Mouse (Mus musculus) embryo, embryonic 11.5 days (tissue): ENCODE measurements around the gene Ip6k2.

Experiments used
- DNase-seq: peaks from one replicate; pipeline ENCODE4 v3.0.0-alpha.2; 2012; ENCODE audit warnings: low read depth, low spot score

The Ip6k2 gene

DNA sequence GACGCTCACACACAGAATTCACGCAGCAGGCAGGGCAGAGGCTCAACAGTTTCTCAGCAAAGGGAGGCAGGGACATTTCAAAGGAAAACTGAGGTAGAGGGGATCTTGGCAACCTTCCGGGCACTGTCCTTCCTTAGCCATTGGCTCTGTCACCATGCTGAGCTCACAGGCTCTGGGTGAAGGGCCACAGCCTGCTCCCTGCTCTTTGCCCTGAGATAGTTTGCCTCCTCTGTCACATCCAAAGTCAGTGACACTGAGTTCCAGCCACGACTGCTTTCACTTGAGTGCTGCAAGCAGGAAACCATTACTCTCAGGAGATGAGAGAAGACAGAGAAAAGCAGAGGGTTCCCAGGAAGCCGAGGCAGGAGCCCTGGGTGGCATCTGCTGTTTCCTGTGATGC lies 36.5 kb downstream of the Ip6k2 start:
- no peak for DNase-seq

DNA sequence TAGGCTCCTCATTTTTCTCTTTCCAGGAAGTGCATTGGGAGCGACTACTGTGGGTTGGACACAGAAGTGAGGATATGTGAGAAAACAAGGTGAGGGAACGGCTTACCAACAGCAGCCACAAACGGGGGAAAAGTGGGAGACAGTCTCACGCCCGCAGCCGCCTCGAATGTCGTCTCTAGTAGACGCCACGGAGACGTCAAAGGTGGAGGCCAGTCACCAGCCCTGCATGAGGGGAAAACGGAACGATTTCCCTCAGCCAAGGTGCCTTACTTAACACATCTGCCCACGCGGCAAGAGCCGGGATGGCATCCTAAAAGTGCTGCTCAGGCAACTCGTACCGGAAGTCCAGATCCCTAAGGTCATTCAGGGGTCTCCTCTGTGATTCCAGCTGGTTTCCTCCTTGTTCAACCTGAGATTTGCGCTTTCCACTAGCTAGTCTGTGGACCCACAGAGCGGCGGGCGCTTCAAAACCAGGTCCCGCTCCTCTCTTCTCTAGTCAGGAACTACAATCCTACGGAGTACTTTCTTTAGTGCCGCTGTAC lies 40.6 kb downstream of the Ip6k2 start:
- DNase-seq = no peak

DNA sequence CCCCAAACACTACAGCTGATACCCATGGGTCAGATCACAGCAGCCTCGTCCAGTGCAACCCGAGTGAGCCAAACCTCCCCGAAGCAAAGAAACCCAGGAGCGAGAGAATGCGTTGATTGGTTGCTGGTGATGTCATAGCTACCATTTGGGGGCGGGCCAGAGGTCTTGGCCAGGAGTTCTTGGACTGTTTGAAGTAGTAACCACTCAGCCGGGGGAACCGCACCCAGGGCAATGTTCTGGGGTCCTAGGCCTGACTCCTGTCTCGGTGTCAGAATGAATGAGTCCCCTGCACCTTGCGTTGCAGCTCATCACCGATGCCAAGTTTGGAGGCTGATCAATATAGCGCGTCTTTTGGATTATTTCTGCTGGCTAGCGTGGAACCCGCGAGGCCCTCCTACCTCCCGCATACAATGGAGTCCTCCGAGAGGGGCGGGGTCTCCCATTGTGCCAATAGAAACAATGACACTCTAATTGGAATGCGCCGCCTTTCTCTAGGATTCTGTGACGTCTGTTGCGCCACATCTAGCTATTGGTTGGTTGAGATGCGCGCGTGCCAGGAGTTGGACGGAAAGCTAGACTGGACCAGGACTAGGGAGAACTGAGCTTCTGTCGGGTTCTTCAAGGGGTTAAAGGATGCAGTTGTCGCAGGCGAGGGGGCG lies 41.3 kb downstream of the Ip6k2 start:
- peak; percentile 40 for DNase-seq

DNA sequence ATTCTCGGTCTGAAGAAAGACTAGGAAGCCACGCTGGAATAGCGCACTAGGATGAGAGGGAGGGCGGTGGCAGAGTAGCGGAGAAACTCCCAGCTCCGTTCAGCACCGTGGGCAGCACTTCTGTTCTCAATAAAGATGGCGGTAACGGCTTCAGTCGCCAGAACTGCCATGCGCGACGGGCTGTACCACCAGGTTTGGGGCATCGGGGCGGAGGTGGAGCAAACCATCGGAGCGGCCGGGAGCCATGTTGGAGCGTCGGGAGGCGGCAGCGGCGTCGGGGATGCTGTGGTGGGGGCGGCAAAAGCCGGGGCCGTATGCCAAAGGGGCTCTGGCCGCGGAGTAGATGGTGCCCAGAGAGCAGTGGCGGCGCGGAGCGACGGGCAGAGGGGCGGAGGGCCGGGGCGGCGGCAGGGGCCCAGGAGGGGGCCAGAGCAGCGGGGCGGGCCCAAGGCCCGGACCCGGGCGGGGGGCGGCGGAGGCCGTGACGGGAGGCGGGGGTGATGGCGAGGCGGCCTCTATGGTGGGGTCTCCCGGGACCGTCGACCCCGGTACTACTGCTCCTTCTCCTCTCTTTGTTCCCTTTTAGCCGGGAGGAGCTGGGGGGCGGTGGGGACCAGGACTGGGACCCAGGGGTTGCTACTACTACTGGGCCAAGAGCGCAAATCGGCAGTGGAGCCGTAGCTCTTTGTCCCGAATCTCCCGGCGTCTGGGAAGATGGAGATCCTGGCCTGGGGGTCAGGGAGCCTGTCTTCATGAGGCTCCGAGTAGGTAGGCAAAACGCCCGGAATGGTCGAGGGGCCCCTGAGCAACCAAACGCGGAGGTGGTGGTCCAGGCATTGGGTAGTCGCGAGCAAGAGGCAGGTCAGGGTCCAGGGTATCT lies 42.5 kb downstream of the Ip6k2 start, which contains the start of gene Celsr3:
Gene Celsr3, plus strand, starts transcription at position 501 of the 880 bp plus-strand sequence.
- peak; percentile 74 for DNase-seq

DNA sequence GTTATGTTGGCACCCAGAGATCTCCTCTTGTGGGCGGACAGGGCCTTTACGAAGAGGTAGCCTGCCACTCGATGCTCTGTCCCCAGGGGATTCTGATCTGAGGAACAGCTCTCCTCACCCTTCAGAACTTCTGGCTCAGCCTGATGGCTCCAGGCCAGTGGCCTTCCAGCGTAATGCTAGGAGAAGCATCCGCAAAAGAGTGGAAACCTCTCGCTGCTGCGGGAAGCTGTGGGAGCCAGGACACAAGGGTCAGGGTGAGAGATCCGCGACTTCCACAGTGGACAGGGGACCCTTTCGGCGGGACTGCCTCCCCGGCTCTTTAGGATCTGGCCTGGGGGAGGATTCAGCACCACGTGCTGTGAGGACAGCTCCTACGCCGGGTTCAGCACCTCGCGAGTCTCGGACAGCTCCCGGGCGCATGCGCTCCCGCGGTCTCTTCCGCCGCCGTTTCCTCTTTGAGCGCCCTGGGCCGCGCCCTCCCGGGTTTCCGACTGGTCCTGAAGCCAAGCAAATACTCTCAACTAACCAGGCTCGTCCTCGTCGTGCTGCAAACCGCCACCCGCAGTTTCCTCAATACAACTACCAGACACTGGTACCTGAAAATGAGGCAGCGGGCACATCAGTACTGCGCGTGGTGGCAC lies 43.2 kb downstream of the Ip6k2 start:
- peak; percentile 46 for DNase-seq

GRCm38 (mm10) chr9:108827454-108827853 lies 43.9 kb downstream of the Ip6k2 start:
- DNase-seq = no peak

GRCm38 (mm10) chr9:108827906-108828305 lies 44.3 kb downstream of the Ip6k2 start:
- DNase-seq = no peak

- no peak for DNase-seq
These were observed 48.0 kb downstream of the Ip6k2 start for GRCm38 (mm10) chr9:108831637-108832036.

- DNase-seq = peak; percentile 89
These were observed 49.0 kb downstream of the Ip6k2 start for GRCm38 (mm10) chr9:108832390-108833108.

GRCm38 (mm10) chr9:108842989-108843388 lies 59.4 kb downstream of the Ip6k2 start:
- DNase-seq = no peak

GRCm38 (mm10) chr9:108845390-108845789 lies 61.8 kb downstream of the Ip6k2 start:
- no peak for DNase-seq

- no peak for DNase-seq
These were observed 63.8 kb downstream of the Ip6k2 start for GRCm38 (mm10) chr9:108847374-108847773.

- no peak for DNase-seq
These were observed 64.8 kb downstream of the Ip6k2 start for GRCm38 (mm10) chr9:108848419-108848818.

GRCm38 (mm10) chr9:108852976-108853375 lies 69.4 kb downstream of the Ip6k2 start, which contains the start of gene Slc26a6:
Gene Slc26a6, plus strand, starts transcription at chr9:108853283.
- DNase-seq = no peak

DNA sequence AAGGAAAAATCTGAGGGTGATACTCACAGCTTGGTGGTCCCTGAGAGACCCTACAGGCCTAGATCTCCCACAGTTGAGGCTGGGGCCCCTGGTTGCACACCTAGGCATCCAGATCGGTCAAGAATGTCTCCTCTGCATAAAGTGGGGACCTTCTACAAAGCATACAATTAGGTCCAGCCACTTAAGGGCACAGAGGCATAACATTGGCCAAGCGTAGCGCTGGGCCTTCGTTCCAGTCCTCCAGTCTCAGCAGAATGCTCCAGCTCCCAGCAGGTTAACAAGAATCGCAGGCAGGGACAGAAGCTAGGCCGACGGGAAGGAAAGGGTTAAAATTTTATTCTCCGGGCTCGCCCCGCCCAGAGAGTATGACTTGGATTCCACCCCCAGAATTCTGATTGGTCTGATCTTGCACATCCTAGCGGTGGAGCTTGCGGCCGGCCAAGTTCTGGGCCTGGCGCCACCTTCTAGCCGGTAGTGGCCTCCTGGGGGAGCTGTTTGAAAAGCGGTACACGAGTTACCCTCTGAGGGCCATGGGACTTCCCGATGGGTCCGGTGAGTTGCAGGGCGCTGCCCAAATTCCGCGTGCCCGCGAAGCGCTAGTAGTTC lies 70.1 kb downstream of the Ip6k2 start:
- peak; percentile 90 for DNase-seq

DNA sequence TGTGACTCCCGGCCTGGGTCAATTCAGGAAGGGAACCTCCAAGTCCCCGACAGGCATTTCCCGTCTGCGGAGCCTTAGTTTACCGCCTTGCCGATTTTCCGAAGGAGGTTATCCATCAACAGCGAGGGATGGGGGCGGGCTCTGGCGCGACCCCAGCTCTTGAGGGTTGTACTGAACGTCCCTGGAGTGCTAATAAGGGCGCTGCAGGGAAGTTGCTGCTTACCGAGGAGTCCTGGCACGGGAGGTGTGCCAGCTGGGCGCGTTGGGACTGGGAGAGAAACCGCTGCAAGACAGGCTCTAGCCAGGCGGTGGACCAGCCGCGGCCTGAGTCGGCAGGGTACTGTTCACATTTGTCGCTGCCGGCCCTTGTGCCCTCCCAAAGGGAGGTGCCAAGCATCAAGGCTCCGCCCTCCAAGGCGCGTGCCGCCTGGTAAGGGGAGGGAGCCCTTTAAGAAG lies 70.7 kb downstream of the Ip6k2 start:
- peak; percentile 82 for DNase-seq

- no peak for DNase-seq
These were observed 71.7 kb downstream of the Ip6k2 start for GRCm38 (mm10) chr9:108855335-108855734.
